Mouse (Mus musculus): Measurements from ENCODE around the gene Gm3238.
"Not testable (repeated sequence)": the region's sequence is repeated elsewhere in the genome, so short reads cannot be mapped to it uniquely, and the experiment has no call there.

Gm3238 gene

GRCm38 (mm10) chr10:77741924-77742688 lies 29.0 kb downstream of the Gm3238 start, which contains the start of gene Gm18596:
TSS of gene Gm18596 (minus strand) at chr10:77742638.
- DNase-seq (ENCODE audit: low spot score): not testable (repeated sequence)

- DNase-seq (ENCODE audit: low spot score): no peak
Measured at GRCm38 (mm10) chr10:77738929-77739328, 32.2 kb downstream of the Gm3238 start.

- DNase-seq (ENCODE audit: low spot score): no peak
Measured at GRCm38 (mm10) chr10:77735928-77736327, 35.2 kb downstream of the Gm3238 start.

GRCm38 (mm10) chr10:77729241-77729640 lies 41.9 kb downstream of the Gm3238 start:
- DNase-seq (ENCODE audit: low spot score): no peak

GRCm38 (mm10) chr10:77728280-77728679 lies 42.8 kb downstream of the Gm3238 start:
- no peak for DNase-seq (ENCODE audit: low spot score)

GRCm38 (mm10) chr10:77726186-77726585 lies 44.9 kb downstream of the Gm3238 start, which contains the start of gene Gm10100:
TSS of gene Gm10100 (plus strand) at chr10:77726486.
- DNase-seq (ENCODE audit: low spot score): no peak

GRCm38 (mm10) chr10:77724855-77725254 lies 46.3 kb downstream of the Gm3238 start:
- DNase-seq (ENCODE audit: low spot score): no peak

All from ovary, adult 18-20 months (tissue).